Mouse (Mus musculus) mouse trophoblast stem cell (cell line): ENCODE measurements around the gene Foxn1.

Experiments used
- in situ Hi-C, 2 experiments: fragments of 300-500 bp; cut with MseI, MboI; formaldehyde crosslinking; loops; 2 replicates in 1 of 2; 3 replicates in 1 of 2; pipeline ENCODE4 v1.15.1; 2025

Gene Foxn1

GRCm38 (mm10) chr11:78327634-78328511 is 58.5 kb downstream of the Foxn1 start, which contains the start of gene Pigs:
TSS of gene Pigs (plus strand) at chr11:78328415.
- in situ Hi-C loops: no loop called here

GRCm38 (mm10) chr11:78327215-78327614 is 59.1 kb downstream of the Foxn1 start:
- in situ Hi-C loops: no loop called here

- in situ Hi-C loops: no loop called here
These were observed 61.4 kb downstream of the Foxn1 start for GRCm38 (mm10) chr11:78324965-78325364.

GRCm38 (mm10) chr11:78324000-78324785 is 62.2 kb downstream of the Foxn1 start:
- in situ Hi-C loops: no loop called here

GRCm38 (mm10) chr11:78322860-78323259 is 63.5 kb downstream of the Foxn1 start, which contains the start of gene Aldoc:
TSS of gene Aldoc (plus strand) at chr11:78322968.
- in situ Hi-C loops: no loop called here

- in situ Hi-C loops: no loop called here
These were observed 64.1 kb downstream of the Foxn1 start for GRCm38 (mm10) chr11:78322076-78322831.

- in situ Hi-C loops: no loop called here
These were observed 67.9 kb downstream of the Foxn1 start for GRCm38 (mm10) chr11:78318411-78318810.

GRCm38 (mm10) chr11:78313662-78314061 is 72.7 kb downstream of the Foxn1 start:
- in situ Hi-C loops: no loop called here

- in situ Hi-C loops: no loop called here
These were observed 75.4 kb downstream of the Foxn1 start for GRCm38 (mm10) chr11:78310861-78311511.
